Mouse (Mus musculus) erythroblast, adult 5-6 weeks (primary cell): ENCODE data around the gene Pglyrp4. TPM values are rescaled to one million over a fixed set of nuclear protein-coding genes. Genes with fewer than 3 reads are reported as not detected.
"Not testable (repeated sequence)": the region's sequence is repeated elsewhere in the genome, so short reads cannot be mapped to it uniquely, and the experiment has no call there.

Experiments
- ATAC-seq: replicated peaks from 2 replicates; pipeline ENCODE4 v1.8.0; 2016; ENCODE audit warnings: moderate number of reproducible peaks, mild to moderate bottlenecking, moderate TSS enrichment, inconsistent platforms; ENCODE audit not compliant: poor library complexity, low FRiP score, severe bottlenecking
- total RNA-seq, 2 experiments: library from RNA; stranded (forward) in 1 of 2; stranded (reverse) in 1 of 2; fragments of 150-400 nt in 1 of 2; fragments of 200-764, 138-1000 nt in 1 of 2; gene quantifications; 2 replicates each; pipeline versions ENCODE4 v1.2.3 to v1.2.4; 2015 to 2017; ENCODE audit warnings: low replicate concordance in 2 of 2

The Pglyrp4 gene
- total RNA-seq (2015; ENCODE audit: low replicate concordance), result 4.8 TPM in 1 of 2 replicates, not detected in the other
- total RNA-seq (2017; ENCODE audit: low replicate concordance), result not detected in 2 replicates

DNA sequence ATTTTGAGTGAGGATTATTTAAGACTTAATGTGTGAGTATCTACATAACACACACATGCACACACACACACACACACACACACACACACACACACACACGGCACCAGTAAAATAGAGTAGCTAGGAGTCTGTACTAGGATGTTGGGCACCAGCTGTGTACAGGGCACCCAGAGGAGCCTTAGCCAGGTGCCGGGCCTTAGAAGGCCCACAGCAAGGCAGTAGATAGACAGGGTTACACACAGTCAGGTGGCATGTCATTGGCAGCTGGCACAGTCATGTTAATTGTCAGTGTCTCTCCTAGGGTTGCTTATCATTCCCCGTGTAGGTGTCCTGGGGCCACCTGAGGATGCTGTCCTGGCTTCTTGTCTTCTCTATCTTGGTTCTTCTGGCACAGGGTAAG, at the start of gene Pglyrp4:
Gene Pglyrp4 (plus strand): TSS at position 301 of the 400 bp plus-strand sequence.
- ATAC-seq, result no peak

DNA sequence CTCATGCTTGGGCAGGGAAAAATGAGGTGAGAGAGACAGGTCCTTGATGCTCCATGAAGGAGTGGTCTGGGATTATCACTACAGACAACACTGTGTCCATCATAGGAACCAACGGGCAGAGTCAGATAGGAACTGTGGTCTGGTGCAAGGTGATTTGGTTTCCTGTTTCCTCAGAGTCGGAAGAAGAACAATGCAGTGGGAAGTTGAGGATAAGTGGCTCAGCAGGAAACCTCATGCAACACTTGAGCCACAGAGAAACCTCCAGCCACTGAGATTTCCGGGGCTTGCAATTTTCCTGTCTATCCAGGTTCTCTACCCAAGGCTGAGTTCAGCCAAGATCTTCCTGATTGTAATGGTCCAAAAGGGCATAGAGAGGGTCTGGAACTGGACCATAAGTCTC, 48.0 kb upstream of the Pglyrp4 start:
- no peak for ATAC-seq

DNA sequence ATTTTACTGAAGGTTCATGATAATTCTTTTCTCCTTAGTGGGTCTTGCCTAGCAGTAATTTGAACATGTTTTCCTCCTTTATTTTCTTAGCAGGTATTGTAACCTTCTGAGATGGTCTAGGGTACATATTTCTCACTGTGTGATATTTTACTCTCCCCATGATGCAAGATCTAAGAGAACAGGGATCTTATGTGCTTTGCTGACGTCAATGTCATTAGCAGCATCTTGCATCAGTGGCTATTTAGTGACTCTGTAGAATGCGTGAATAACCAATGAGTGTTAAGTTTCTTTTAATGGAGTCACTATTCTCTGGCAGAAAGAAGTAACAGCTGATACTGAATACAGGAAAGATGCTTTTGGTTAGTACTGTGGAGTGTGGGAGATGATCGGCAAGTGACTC, 42.8 kb upstream of the Pglyrp4 start:
- ATAC-seq, result no peak

DNA sequence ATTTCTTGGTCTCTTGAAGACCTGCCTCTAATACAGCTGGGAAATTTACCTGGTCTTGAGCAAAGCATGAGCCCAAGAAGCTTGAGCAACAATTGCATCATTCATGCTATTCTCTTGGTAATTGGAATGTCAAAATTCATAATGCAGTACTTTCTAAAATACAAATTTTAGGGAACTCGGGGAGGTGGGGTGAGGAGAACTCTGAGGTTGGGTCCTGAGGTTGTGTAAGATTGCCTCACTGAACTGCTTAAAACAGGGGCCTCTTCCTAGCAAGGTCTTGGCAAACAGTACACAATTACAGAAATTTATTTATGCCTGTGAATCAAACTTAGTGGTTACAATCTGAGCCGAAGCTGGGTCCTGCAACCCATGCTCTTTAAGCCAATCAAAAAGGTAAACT, 39.9 kb upstream of the Pglyrp4 start:
- ATAC-seq, result no peak

DNA sequence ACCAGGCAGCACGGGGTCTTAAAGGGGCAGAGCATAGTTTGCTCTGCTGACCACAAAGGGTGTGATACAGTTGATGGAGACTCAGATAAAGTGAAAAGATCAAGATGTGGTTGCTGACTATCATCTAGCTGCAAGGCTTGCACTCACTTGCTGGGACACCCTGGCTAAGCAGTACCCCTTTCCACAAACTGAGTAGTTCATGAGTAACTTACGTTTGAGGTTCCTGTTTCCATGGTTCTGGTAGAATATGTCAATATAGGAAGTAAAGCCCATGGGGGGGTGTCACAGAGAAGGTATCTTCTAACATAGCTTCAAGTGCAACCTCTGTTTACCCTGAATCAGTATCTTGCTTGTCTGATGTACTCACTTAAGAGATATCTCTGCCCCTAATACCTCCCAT, 33.2 kb upstream of the Pglyrp4 start:
- no peak for ATAC-seq

DNA sequence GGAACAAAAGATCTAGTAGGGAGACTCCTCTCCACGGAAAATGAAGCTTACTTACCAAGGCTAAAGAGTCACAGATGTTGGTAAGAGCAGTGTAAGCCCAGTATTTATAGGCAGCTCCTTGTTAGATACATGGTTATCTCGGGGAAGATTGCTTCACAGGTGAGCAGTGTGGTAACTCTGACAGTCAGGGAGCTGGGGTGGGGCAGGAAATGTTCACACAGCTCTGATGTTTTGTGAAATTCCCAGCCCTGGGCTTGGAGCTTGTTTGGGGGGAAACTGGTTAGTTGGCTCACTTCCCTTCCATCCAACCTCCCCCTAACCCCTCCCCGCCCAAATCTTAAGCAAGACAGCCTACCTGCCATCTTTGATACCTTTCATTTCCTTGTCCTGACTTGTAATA, 31.1 kb upstream of the Pglyrp4 start, which contains the start of gene S100a9:
Gene S100a9 (minus strand): TSS at position 109 of the 400 bp plus-strand sequence.
- no peak for ATAC-seq

DNA sequence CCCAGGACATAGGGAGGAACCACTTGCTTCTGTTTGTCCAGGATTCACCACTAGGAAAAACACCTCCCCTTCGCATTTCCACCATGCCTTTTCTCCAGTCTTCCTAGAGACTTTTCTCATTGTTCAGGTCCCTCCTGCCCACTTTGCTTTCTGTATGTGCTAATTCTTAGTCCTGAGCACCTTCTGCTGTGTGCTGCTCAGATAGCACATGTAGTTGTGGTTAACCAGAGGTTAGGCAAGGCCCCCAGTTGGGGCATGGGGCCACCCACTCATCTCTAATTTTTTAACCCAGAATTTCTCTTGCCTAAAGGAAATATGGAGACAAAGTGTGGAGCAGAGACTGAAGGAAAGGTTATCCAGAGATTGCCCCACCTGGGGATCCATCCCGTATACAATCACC, 24.5 kb upstream of the Pglyrp4 start:
- ATAC-seq, result no peak

DNA sequence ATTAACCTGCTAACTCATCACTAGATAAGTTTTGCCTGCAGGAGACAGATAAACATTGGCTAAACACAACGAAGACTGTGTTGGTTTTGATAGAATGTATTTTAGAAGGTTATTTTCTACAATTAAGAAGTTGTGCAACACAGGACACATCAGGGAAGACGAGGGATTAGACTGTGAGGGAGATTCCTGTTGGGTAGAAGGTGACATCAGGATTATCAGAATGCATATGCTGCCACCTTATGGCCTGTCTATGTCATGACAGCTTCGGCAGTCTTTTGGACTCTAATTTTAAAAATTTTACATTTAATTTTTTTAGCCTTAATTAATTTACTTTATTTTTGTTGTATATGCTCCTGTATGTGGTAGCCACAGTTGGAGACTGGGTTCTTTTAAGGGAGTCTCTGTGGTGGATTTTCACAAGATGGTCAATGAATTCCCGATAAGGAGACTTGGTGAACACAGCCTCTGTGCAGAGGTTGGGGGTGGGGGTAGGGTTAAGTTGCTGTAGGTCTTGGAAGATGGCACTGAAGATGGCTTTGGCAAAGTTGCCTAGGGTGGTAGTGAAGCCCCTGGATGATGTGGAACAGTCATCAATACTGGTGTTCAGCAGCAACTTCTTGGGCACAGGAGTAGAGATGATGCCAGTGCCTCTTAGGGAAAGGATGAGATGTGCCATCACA, 18.0 kb upstream of the Pglyrp4 start:
- ATAC-seq, result 0 out of 2 replicates have a peak, but pooled peaks have one; percentile 63

DNA sequence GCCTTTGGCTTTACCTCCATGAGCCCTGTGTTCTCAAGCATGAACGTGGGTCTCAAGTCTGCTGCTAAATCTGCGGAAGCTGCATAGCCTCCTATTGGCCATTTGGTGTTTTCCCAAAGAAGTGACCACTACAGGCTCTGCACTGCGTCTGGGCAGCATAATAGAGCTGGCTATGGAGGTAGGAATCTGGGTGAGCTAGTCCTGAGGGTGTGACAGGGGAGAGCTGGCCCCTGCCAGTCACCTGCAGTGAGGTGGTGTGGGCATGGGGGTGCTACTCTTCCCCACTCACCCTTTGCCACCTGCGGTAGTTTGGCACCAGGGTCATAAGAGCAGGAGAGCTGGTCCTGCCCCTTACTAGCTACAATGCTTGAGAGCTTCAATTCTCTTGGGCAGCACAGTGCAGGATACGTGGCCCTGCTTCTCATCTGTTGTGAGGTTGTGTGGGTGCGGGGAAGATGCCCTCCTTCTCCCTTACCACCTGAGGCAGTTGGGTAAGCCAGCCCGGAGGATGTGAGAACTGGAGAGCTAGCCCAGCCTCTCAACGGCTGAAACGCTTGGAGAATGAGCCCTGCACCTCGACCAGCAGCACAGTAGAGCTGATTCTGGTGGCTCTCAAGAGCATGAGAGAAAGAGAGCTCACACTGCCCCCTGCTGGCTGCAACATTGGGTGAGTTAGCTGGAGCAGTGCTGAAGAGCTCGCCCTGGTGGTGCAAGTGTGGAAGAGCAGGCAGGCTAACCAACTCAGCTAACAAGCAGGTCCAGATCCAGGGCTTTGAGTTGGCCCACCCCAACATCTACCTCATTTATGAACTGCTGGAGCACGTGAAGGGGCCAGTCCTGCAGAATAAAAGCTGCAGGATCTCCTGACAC, 16.9 kb upstream of the Pglyrp4 start:
- ATAC-seq, result peak; percentile 94

DNA sequence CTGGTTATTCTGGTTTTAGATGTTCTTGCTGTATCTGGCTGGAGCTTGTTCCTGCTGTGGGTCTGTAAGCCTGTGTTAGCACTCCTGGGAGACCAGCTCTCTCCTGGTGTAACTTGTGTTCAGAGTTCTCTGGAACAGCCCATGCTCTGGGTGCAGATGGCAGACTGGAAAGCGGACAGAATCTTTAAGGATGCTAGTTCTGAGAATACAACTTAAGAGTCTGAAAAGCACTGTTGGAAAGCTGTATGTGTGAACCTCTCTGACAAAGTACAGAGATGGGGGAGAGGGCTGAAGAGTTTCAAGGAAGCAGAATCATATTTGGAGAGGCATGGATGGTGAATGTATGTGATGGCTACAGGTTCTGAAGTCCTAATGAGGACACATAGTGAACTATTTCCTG, 23.0 kb downstream of the Pglyrp4 start:
- no peak for ATAC-seq

DNA sequence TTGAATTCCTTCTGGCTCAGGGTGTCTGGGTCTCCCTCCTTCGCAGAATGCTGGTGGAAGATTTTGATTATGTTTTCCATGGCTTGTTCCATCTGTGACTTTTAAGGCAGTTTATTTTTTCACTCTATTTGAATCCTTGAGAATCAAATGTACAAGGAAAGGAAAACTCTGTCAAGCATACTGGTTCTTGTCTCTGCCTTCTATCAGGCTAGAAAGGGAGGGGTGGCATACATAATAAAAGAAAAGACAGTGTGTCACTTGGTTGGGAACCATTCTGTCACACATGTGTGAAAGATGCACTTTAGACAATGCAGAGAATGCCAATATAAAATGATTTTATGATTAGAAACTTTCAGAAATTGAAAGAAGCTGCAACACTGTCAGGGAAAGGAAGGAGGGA, 51.1 kb downstream of the Pglyrp4 start, which contains the start of gene Gm5849:
Gene Gm5849 (minus strand): TSS at position 101 of the 400 bp plus-strand sequence.
- not testable (repeated sequence) for ATAC-seq

Other genes starting within 250 kb of the Pglyrp4 start
- 6.3 and 11.5 TPM in 2 replicates for gene Snapin, start 235.9 kb upstream of the Pglyrp4 start, total RNA-seq (2015; ENCODE audit: low replicate concordance)
- gene Snapin, start 235.9 kb upstream of the Pglyrp4 start, total RNA-seq (2017; ENCODE audit: low replicate concordance), result 10.7 and 13.4 TPM in 2 replicates
- 33.0 and 49.1 TPM in 2 replicates for gene Chtop, start 217.4 kb upstream of the Pglyrp4 start, total RNA-seq (2015; ENCODE audit: low replicate concordance)
- 37.8 and 45.3 TPM in 2 replicates for gene Chtop, start 217.4 kb upstream of the Pglyrp4 start, total RNA-seq (2017; ENCODE audit: low replicate concordance)
- 41.3 and 51.2 TPM in 2 replicates for gene S100a1, start 212.5 kb upstream of the Pglyrp4 start, total RNA-seq (2015; ENCODE audit: low replicate concordance)
- gene S100a1, start 212.5 kb upstream of the Pglyrp4 start, total RNA-seq (2017; ENCODE audit: low replicate concordance), result 15.3 and 28.6 TPM in 2 replicates
- gene S100a13, start 212.5 kb upstream of the Pglyrp4 start, total RNA-seq (2015; ENCODE audit: low replicate concordance), result 1.9 and 18.0 TPM in 2 replicates
- gene S100a13, start 212.5 kb upstream of the Pglyrp4 start, total RNA-seq (2017; ENCODE audit: low replicate concordance), result 22.4 and 31.6 TPM in 2 replicates
- gene S100a14, start 200.1 kb upstream of the Pglyrp4 start, total RNA-seq (2015; ENCODE audit: low replicate concordance), result not detected in 2 replicates
- not detected in 2 replicates for gene S100a14, start 200.1 kb upstream of the Pglyrp4 start, total RNA-seq (2017; ENCODE audit: low replicate concordance)
- not detected in 2 replicates for gene S100a16, start 189.7 kb upstream of the Pglyrp4 start, total RNA-seq (2015; ENCODE audit: low replicate concordance)
- not detected in 2 replicates for gene S100a16, start 189.7 kb upstream of the Pglyrp4 start, total RNA-seq (2017; ENCODE audit: low replicate concordance)
- gene S100a3, start 166.3 kb upstream of the Pglyrp4 start, total RNA-seq (2015; ENCODE audit: low replicate concordance), result 2.5 TPM in 1 of 2 replicates, not detected in the other
- gene S100a3, start 166.3 kb upstream of the Pglyrp4 start, total RNA-seq (2017; ENCODE audit: low replicate concordance), result not detected in 2 replicates
- not detected in 2 replicates for gene S100a2, start 136.7 kb upstream of the Pglyrp4 start, total RNA-seq (2015; ENCODE audit: low replicate concordance)
- gene S100a2, start 136.7 kb upstream of the Pglyrp4 start, total RNA-seq (2017; ENCODE audit: low replicate concordance), result not detected in 2 replicates
- gene Gm42674, start 125.0 kb upstream of the Pglyrp4 start, total RNA-seq (2015; ENCODE audit: low replicate concordance), result not detected in 2 replicates
- gene Gm42674, start 125.0 kb upstream of the Pglyrp4 start, total RNA-seq (2017; ENCODE audit: low replicate concordance), result not detected in 2 replicates
- 64.0 and 136 TPM in 2 replicates for gene S100a4, start 123.1 kb upstream of the Pglyrp4 start, total RNA-seq (2015; ENCODE audit: low replicate concordance)
- 89.5 and 104 TPM in 2 replicates for gene S100a4, start 123.1 kb upstream of the Pglyrp4 start, total RNA-seq (2017; ENCODE audit: low replicate concordance)
- gene S100a5, start 118.4 kb upstream of the Pglyrp4 start, total RNA-seq (2015; ENCODE audit: low replicate concordance), result not detected in 2 replicates
- gene S100a5, start 118.4 kb upstream of the Pglyrp4 start, total RNA-seq (2017; ENCODE audit: low replicate concordance), result not detected in 2 replicates
- gene S100a6, start 114.0 kb upstream of the Pglyrp4 start, total RNA-seq (2015; ENCODE audit: low replicate concordance), result 246 and 247 TPM in 2 replicates
- 99.2 and 118 TPM in 2 replicates for gene S100a6, start 114.0 kb upstream of the Pglyrp4 start, total RNA-seq (2017; ENCODE audit: low replicate concordance)
- gene S100a7a, start 72.9 kb upstream of the Pglyrp4 start, total RNA-seq (2015; ENCODE audit: low replicate concordance), result not detected in 2 replicates
- gene S100a7a, start 72.9 kb upstream of the Pglyrp4 start, total RNA-seq (2017; ENCODE audit: low replicate concordance), result not detected in 2 replicates
- 9,516 and 10,353 TPM in 2 replicates for gene S100a8, start 57.9 kb upstream of the Pglyrp4 start, total RNA-seq (2015; ENCODE audit: low replicate concordance)
- 5,136 and 5,692 TPM in 2 replicates for gene S100a8, start 57.9 kb upstream of the Pglyrp4 start, total RNA-seq (2017; ENCODE audit: low replicate concordance)
- gene S100a9, start 31.2 kb upstream of the Pglyrp4 start, total RNA-seq (2015; ENCODE audit: low replicate concordance), result 13,871 and 15,956 TPM in 2 replicates
- 4,543 and 6,947 TPM in 2 replicates for gene S100a9, start 31.2 kb upstream of the Pglyrp4 start, total RNA-seq (2017; ENCODE audit: low replicate concordance)
- gene Gm5849, start 51.0 kb downstream of the Pglyrp4 start, total RNA-seq (2015; ENCODE audit: low replicate concordance), result not detected in 2 replicates
- not detected in 2 replicates for gene Gm5849, start 51.0 kb downstream of the Pglyrp4 start, total RNA-seq (2017; ENCODE audit: low replicate concordance)